Mouse (Mus musculus): ENCODE results near the gene Psmc3. TPM values are rescaled to one million over a fixed set of nuclear protein-coding genes. Genes with fewer than 3 reads are reported as not detected.

Gene Psmc3
- polyA plus RNA-seq, 1 experiment from 2014 or later: 227 TPM

- 17% methylated on average over 12 of the region's 12 CpGs for WGBS
- ATAC-seq (replicated peaks; ENCODE audit: insufficient number of reproducible peaks, insufficient read depth, low FRiP score, low read depth): no peak
- Histone ChIP-seq H3K9me3 (replicated peaks) (no peaks in the 10 kb centered on the region), H3K4me3 (peak overlapping the region; percentile 47), H3K4me1 (replicated peaks) (peaks cover 34% of the 10 kb centered on the region), H3K27me3 (no peaks in the 10 kb centered on the region), H3K27ac (peak overlapping the region; percentile 22), H3K4me2 (peak overlapping the region; percentile 78), H3K9ac (peak overlapping the region; percentile 59), H3K36me3 (0 out of 2 replicates have a peak, but pooled peaks cover 3% of the 10 kb centered on the region)
Measured at GRCm38 (mm10) chr2:91115578-91115970, 61.8 kb downstream of the Psmc3 start.

Other genes starting within 250 kb of the Psmc3 start
- 231 and 234 TPM in 2 replicates for gene Mtch2, start 206.9 kb upstream of the Psmc3 start, polyA plus RNA-seq (2015; fragmentation: Nextera tagmentation; extraction: Ambion mirVana)
- 11.4 and 14.5 TPM in 2 replicates for gene C1qtnf4, start 168.1 kb upstream of the Psmc3 start, polyA plus RNA-seq (2015; fragmentation: Nextera tagmentation; extraction: Ambion mirVana)
- gene Kbtbd4, start 149.3 kb upstream of the Psmc3 start, polyA plus RNA-seq (2015; fragmentation: Nextera tagmentation; extraction: Ambion mirVana): 22.5 and 29.2 TPM in 2 replicates
- gene Ndufs3, start 149.2 kb upstream of the Psmc3 start, polyA plus RNA-seq (2015; fragmentation: Nextera tagmentation; extraction: Ambion mirVana): 355 and 388 TPM in 2 replicates
- gene Celf1, start 113.6 kb upstream of the Psmc3 start, polyA plus RNA-seq (2015; fragmentation: Nextera tagmentation; extraction: Ambion mirVana): 98.2 and 98.3 TPM in 2 replicates
- gene Rapsn, start 18.4 kb upstream of the Psmc3 start, polyA plus RNA-seq (2015; fragmentation: Nextera tagmentation; extraction: Ambion mirVana): 27.4 and 33.7 TPM in 2 replicates
- 53.5 and 63.2 TPM in 2 replicates for gene Slc39a13, start 16.4 kb downstream of the Psmc3 start, polyA plus RNA-seq (2015; fragmentation: Nextera tagmentation; extraction: Ambion mirVana)
- gene Spi1, start 28.4 kb downstream of the Psmc3 start, polyA plus RNA-seq (2015; fragmentation: Nextera tagmentation; extraction: Ambion mirVana): 3.9 and 8.6 TPM in 2 replicates
- 909 and 937 TPM in 2 replicates for gene Mybpc3, start 64.1 kb downstream of the Psmc3 start, polyA plus RNA-seq (2015; fragmentation: Nextera tagmentation; extraction: Ambion mirVana)
- gene Madd, start 129.8 kb downstream of the Psmc3 start, polyA plus RNA-seq (2015; fragmentation: Nextera tagmentation; extraction: Ambion mirVana): 4.1 and 7.0 TPM in 2 replicates
- gene Nr1h3, start 148.8 kb downstream of the Psmc3 start, polyA plus RNA-seq (2015; fragmentation: Nextera tagmentation; extraction: Ambion mirVana): 3.5 and 4.1 TPM in 2 replicates
- 15.2 and 17.1 TPM in 2 replicates for gene Acp2, start 148.9 kb downstream of the Psmc3 start, polyA plus RNA-seq (2015; fragmentation: Nextera tagmentation; extraction: Ambion mirVana)
- 8.4 and 11.3 TPM in 2 replicates for gene Ddb2, start 183.0 kb downstream of the Psmc3 start, polyA plus RNA-seq (2015; fragmentation: Nextera tagmentation; extraction: Ambion mirVana)
- 47.6 and 52.8 TPM in 2 replicates for gene Pacsin3, start 201.9 kb downstream of the Psmc3 start, polyA plus RNA-seq (2015; fragmentation: Nextera tagmentation; extraction: Ambion mirVana)
- 54.8 and 69.1 TPM in 2 replicates for gene Arfgap2, start 211.0 kb downstream of the Psmc3 start, polyA plus RNA-seq (2015; fragmentation: Nextera tagmentation; extraction: Ambion mirVana)